Mouse (Mus musculus) inflammation-experienced regulatory T-cells, adult 6 months (primary cell): Measurements from ENCODE around the gene Mal. TPM values are rescaled to one million over a fixed set of nuclear protein-coding genes. Genes with fewer than 3 reads are reported as not detected.
"Not testable (repeated sequence)": the region's sequence is repeated elsewhere in the genome, so short reads cannot be mapped to it uniquely, and the experiment has no call there.

Experiments used
- ATAC-seq: one replicate; pipeline ENCODE4 v1.8.0; 2017
- polyA plus RNA-seq, 3 experiments: library from polyadenylated mRNA; unstranded; fragments of 100-300 nt; shearing (Covaris generic); gene quantifications; one replicate each; pipeline ENCODE4 v1.2.1; 2017

Mal gene
- polyA plus RNA-seq, 3 experiments from 2014 or later, result not detected

DNA sequence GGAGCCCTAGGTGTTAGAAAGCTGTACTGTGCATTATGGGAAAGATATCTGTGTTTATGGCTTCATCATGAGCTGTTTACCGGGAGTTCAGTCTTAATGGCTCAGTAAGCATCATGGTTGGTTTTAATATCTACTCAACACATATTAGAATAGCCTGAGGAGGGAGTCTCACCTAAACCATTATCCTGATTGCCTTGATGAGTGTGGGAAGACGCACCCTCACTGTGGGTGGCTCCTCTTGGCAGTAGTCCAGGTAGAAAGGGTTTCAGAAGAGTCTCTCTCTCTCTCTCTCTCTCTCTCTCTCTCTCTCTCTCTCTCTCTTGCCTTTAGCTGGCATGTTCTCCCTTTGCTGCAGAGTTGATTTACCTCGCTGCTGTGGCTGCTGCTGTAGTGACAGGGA lies 34.4 kb downstream of the Mal start:
- no peak for ATAC-seq

DNA sequence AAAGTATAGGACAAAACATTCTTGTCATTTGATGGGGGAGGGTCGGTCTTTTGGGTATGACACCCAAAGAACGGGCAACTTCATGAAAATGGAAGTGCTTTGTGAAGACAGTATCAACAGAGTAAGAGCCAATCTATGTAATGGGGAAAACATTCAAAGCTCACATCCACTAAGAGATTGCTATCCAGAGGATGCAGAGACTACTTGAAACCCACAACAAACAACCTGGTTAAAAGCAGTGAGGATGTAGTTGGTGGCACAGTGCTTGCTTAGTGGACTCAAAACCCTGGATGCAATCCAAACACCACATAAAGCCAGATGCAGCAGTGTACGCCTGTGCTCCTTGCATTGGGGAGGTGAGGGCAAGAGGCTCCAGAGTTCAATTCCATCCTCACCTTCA lies 37.2 kb downstream of the Mal start:
- ATAC-seq, result no peak

DNA sequence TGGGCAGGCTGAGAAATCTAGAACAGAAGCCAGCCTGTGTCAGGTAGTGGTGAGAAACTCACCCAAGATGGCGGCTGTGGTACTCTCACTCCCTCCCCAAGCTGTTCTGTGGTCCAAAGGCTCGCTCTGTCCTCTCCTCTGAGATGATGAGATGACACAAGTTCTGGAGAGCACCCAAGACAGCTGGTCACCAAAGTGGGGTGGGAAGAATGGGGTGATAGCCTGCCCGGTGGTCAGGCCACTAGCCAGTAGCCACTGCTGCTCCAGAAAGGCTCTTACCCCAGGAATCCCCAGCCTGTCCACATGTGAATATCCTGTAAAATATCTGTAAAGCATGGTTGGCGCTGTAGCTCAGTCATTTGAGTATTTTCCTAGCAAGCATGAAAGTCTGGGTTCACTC lies 44.2 kb downstream of the Mal start:
- no peak for ATAC-seq

DNA sequence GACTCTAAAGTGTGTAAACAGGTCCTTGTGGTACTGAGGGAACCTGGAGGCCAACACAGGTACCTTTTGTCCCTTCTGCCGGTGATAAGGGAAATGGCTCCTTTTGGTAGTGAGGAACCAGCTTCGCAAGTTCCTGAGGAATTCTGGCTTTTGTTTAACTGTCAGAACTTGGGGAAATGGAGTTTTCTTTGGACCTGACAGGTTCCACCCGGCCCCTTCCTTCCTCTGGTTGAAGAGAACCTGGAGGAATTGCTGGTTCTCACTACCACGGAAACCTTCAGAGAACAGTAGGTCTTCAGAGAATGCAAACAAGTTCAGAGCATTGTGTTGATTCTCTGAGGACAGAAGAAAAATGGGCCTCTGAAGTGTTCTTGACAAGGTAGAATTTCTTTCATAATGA lies 45.1 kb downstream of the Mal start:
- no peak for ATAC-seq

DNA sequence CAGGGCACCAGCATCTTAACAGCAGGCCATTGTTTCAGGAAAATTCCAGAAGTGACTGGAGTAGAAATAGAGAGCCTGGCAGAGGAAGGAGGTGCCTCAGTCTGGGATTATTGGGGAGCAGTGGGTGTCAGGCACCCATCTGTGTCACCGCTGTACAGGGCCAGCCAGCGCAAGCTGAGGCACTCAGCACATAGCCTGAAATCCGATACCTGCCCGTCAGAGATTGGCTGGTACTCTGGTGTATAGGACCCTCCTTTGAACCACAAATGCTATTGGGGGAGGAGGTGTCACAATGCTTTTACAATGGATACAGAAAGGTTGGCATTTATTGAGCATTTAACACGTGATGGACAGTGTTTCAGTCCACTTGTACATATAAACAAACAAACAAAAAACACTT lies 47.5 kb downstream of the Mal start:
- ATAC-seq, result no peak

DNA sequence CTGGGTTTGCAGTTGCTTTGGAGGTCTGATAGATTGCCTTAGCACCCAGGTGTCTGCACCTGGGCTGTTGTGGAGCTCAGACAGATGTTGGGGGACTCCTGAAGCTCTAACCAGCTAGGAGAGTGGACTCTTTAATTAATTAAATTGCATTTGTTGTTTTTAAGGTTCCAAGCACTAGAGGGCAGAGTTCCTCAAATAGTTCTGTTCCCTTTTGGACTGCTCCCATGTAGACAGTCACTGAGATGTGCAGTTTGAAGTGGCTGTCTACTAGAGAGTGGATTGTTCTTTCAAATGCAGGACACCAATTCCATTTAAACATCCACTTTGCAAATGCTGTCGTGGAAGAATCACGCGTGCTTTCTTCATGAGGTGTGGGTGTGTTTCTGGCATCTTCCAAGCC lies 48.3 kb downstream of the Mal start:
- ATAC-seq, result no peak

DNA sequence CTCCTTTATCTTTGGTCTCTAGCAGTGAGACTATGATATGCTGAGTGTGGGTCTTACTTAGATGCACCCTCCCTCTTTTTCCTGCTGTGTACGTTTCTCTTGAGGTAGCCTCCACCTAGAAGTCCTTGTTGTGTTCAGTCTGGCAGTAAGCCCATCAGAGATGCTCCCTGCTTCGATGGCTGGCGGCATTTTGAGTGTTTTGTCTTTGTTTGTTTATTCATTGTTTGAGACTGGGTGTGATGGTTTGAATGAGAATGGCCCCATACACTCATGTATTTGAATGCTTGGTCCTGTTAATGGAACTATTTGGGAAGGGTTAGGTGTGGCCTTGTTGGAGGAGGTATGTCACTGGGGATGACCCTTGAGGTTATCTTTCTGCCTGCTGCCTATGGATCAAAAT lies 51.3 kb downstream of the Mal start:
- ATAC-seq, result no peak

DNA sequence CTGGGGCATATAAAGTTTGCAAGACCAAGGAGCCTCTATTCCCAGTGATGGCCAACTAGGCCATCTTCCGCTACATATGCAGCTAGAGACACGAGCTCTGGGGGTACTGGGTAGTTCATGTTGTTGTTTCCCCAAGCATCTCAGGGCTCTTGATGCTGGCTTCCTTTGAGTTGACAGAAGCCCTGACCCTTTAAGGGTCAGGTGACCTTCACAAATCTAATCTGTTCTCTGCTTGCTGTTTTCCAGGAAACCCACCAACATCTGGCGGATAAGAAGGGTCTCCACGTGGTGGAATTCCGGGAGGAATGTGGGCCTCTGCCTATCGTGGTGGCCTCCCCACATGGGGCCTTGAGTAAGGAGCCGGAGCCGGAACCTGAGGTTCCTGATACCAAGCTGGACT lies 53.1 kb downstream of the Mal start:
- ATAC-seq, result not testable (repeated sequence)

DNA sequence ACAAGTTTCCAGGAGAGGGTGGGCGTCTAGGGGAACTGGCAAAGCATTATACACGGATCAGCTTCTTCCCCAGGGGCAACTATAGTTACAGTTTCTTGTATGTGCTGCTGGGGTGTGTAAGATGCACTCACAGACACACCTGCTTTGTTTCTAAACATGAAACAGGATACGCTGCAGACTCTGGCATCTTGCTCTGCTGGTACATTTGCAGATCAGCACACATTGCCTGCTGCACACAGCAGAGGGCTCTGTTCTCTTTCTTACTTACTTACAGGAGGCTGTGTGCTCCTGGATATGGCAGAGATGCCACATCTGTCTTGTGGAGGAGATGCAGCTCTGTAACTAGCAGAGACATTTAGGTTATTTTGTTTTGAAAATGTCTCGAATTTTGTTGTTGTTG lies 65.7 kb downstream of the Mal start:
- ATAC-seq, result peak; percentile 27

DNA sequence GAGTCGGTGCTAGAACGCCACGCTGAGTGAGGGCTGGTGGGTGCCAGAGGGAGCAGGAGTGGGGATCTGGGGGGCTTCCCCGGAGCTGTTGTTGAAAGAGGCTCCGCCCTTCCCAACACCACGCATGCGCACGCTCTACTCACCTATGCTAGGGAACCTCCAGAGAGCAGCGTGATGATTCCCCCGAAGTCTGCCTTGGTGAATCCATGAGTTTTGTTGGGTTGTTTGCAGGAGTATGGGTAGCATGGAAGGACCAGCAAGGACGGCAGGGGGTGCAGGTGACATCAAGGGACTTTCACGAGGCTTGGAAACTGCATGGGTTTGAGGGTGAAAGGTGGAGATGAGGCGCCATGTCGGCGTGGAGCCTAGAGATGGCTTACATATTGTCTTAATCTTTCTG lies 66.3 kb downstream of the Mal start:
- ATAC-seq, result peak; percentile 5

DNA sequence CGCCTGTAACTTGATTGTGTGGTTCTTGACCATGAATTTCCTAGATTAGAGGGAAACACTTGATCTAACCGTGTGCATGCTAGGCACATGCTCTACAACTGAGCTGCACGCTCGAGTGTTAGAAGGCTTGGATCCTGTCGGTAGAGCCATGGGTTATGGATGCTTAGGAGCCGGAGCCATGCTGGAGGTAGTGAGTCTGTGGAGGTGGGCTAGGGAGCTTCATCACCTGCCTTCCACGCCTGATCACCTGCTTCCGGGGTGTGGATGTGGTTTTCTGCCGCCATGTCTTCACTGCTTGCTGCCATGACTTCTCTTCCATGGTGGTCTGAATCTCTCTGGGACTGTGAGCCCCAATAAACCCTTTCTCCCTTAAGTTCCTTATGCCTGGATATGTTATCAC lies 67.6 kb downstream of the Mal start:
- no peak for ATAC-seq

DNA sequence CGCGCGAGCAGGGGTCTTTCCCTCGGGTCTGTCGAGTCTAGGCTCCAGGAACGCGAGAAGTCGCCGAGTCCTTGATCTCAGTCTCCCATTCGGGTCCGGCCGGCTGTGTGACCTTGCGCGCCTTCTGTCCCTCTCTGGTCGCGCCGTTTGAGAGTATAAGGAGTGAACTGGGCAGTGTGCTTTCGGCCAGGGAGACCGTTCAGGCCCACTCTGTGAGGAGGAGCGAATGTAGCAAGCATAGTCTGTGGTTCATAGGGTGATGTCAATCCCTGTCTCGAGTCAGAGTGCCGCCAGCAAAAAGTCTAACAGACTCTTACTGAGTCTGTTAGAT lies 69.0 kb downstream of the Mal start:
- no peak for ATAC-seq

DNA sequence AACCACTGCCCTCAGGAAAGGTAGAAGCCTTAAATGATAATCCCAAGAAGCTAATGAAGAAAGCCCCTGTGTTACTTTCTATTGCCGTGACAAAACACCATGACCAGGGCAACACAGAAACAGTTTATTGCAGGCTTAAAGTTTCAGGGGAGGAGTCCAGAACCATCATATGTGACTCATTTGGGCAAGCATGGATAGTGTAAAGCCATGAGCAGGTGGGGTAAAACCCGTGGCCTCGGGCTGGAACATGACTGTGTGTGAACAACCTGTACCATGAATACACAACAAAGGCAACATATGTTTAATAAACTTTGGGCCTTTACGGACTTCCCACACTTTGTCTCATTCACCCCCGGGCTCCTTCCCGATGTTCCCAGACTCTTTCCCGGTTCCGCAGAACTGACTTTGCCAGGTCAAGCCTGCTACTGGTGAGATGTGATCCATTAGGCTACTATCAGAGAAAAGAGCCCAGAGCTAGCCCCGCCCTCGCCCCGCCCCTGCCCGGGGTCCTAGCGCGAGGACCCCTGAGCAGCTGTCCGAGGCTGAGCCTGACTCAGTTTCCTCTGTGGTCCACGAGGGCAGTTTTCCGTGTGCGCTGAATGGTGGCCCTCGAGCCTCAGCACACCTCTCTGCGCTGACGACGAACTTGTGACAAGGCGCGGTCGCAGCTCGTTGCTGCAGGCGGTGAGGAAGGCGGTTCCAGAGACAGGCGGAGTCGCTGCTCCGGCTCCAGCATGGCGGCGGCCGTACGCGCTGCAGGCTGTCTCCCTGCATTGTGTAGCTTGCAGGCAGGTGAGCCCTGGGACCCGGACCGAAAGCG lies 69.6 kb downstream of the Mal start, which contains the start of the genes Zfp661 and Mrps5:
TSS of gene Zfp661 (minus strand) at position 401 of the 820 bp plus-strand sequence.
TSS of gene Mrps5 (plus strand) at position 529 of the 820 bp plus-strand sequence.
- ATAC-seq, result peak; percentile 45

DNA sequence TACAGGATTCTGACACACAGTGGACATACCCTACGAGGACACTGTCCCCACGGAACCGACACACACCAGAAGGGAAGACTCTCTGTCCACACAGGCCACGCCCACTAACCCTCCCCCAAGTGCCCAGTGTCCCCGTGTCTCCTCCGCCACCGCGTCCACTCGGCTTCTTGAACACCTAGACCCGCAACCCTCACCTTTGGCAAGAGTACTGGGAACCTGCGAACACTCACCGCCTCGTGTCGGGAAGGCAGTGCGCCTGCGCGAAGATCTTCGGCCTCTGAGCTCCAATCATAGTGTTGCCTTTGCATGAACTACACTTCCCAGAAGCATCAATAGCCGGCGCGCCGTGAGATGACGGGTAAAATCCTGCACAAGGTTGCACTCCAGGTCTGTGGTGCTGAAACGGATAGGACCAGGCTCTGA lies 72.0 kb downstream of the Mal start:
- peak; percentile 94 for ATAC-seq

Other genes with a start within 250 kb of the Mal start
- under 1 TPM in 2 of 3 experiments, not detected in 1; 0.14 to 0.34 TPM for gene Gpat2, start 231.5 kb downstream of the Mal start, polyA plus RNA-seq
- gene Fahd2a, start 212.1 kb downstream of the Mal start, polyA plus RNA-seq, result 10 to 100 TPM; 29.3 to 66.5 (median 38.0) TPM
- gene Kcnip3, start 134.6 kb downstream of the Mal start, polyA plus RNA-seq, result 1 to 10 TPM in 1 of 3 experiments, not detected in 2; 3.5 TPM
- gene Prom2, start 115.2 kb downstream of the Mal start, polyA plus RNA-seq, result under 1 TPM in 1 of 3 experiments, not detected in 2; 0.10 TPM
- gene Zfp661, start 69.6 kb downstream of the Mal start, polyA plus RNA-seq, result 1 to 10 TPM in 2 of 3 experiments, under 1 TPM in 1; 0.92 to 3.0 (median 2.4) TPM
- gene Mrps5, start 69.5 kb downstream of the Mal start, polyA plus RNA-seq, result 100 to 1,000 TPM; 107 to 152 (median 144) TPM
- not detected for gene Mall, start 73.2 kb upstream of the Mal start, polyA plus RNA-seq
- gene Nphp1, start 132.2 kb upstream of the Mal start, polyA plus RNA-seq, result under 1 TPM in 1 of 3 experiments, not detected in 2; 0.36 TPM
- 10 to 100 TPM; 18.2 to 38.9 (median 34.5) TPM for gene Mtln, start 135.8 kb upstream of the Mal start, polyA plus RNA-seq
- 10 to 100 TPM in 1 of 3 experiments, 1 to 10 TPM in 2; 1.6 to 16.2 (median 2.3) TPM for gene Bub1, start 175.2 kb upstream of the Mal start, polyA plus RNA-seq
- gene Acoxl, start 182.2 kb upstream of the Mal start, polyA plus RNA-seq, result under 1 TPM in 1 of 3 experiments, not detected in 2; 0.72 TPM